Mouse (Mus musculus): ENCODE measurements at regions not wholly inside any gene's neighbourhood (a gene's known extent, or its start where the extent isn't known, plus 50 kb on each side); places are given as distances from the start of the nearest gene placed in this dataset.

DNA sequence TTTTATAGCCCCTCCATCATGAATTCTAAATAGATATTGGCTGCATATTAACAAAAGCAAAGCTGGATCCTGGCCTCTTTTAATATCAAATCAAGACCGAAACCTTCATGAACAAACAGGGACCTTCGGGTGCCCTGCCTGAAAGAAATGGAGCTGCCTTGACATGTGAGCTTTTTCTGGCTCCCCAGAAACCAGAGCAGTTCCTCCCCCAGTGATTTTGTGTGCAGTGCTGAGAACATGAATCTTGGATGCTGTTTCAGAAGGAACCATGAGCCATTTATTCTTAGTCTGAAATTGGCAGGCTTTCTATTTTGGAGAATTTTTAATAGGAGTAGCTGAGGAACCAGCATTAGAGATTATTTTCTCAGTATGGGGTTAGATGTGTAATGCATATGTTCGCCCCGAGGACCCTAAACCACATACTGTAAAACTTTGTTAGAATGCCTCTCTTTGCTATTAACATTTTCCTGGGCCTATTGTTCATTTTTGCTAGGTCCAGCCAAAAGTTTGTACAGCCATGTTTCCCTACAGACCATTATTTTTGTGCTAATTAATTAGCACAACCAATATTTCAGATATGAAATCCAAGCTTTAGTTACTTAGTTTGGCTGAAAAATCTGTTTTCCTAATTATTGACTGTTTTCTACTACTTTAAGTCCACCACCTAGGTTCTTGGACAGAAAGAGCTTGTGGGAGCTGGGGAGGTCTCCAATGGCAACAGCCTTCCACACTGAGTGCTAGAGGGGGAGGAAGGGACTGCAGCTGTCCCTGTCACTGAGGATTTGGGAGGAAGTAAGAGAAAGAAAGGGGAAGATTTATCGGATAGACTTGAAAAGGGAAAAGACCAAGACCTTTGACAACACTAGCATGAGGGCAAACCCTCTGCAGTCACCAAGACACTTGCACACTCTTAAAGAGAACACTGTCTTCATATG, 613.0 kb downstream of the Nfib start:
- TF ChIP-seq CTCF (IDR thresholded peaks at IDR 0.05; ENCODE audit: insufficient read depth, low read length): no peak
- no peak for TF ChIP-seq POLR2A (IDR thresholded peaks at IDR 0.05; ENCODE audit: borderline replicate concordance, extremely low read depth, low read depth, low read length)
